Mouse (Mus musculus) kidney, adult 9 months (tissue): ENCODE measurements at regions not wholly inside any gene's neighbourhood (a gene's known extent, or its start where the extent isn't known, plus 50 kb on each side); places are given as distances from the start of the nearest gene placed in this dataset.
A peak's percentile ranks its signal among the peaks of the same experiment; 100 is the strongest.

Experiments used
- DNase-seq: peaks from one replicate; pipeline ENCODE4 v3.0.0; 2022

- peak; percentile 12 for DNase-seq
These were observed 372.7 kb upstream of the Rack1 start for GRCm38 (mm10) chr11:48427423-48427822.

- DNase-seq: no peak
These were observed 373.7 kb upstream of the Rack1 start for GRCm38 (mm10) chr11:48426446-48426845.

- no peak for DNase-seq
These were observed 381.9 kb upstream of the Rack1 start for GRCm38 (mm10) chr11:48418066-48418756.

- DNase-seq: no peak
These were observed 382.5 kb upstream of the Rack1 start for GRCm38 (mm10) chr11:48417615-48418014.

GRCm38 (mm10) chr11:48398032-48398431 is 402.1 kb upstream of the Rack1 start:
- DNase-seq: no peak

- no peak for DNase-seq
These were observed 392.7 kb upstream of the Sgcd start for GRCm38 (mm10) chr11:48381489-48381888.

GRCm38 (mm10) chr11:48378044-48378443 is 389.3 kb upstream of the Sgcd start:
- DNase-seq: no peak

- DNase-seq: no peak
These were observed 388.5 kb upstream of the Sgcd start for GRCm38 (mm10) chr11:48377269-48377668.

- DNase-seq: no peak
These were observed 362.7 kb upstream of the Sgcd start for GRCm38 (mm10) chr11:48351349-48352023.

- DNase-seq: no peak
These were observed 325.7 kb upstream of the Sgcd start for GRCm38 (mm10) chr11:48314500-48314899.

- no peak for DNase-seq
These were observed 306.6 kb upstream of the Sgcd start for GRCm38 (mm10) chr11:48295370-48295769.

- no peak for DNase-seq
These were observed 273.7 kb upstream of the Sgcd start for GRCm38 (mm10) chr11:48262492-48262891.

GRCm38 (mm10) chr11:48261089-48261488 is 272.3 kb upstream of the Sgcd start:
- DNase-seq: no peak

- no peak for DNase-seq
These were observed 262.0 kb upstream of the Sgcd start for GRCm38 (mm10) chr11:48250678-48251317.

- DNase-seq: no peak
These were observed 260.5 kb upstream of the Sgcd start for GRCm38 (mm10) chr11:48249315-48249714.

GRCm38 (mm10) chr11:48221156-48221555 is 232.4 kb upstream of the Sgcd start:
- no peak for DNase-seq

GRCm38 (mm10) chr11:48219157-48219556 is 230.4 kb upstream of the Sgcd start:
- no peak for DNase-seq

GRCm38 (mm10) chr11:48216762-48217161 is 228.0 kb upstream of the Sgcd start:
- no peak for DNase-seq

GRCm38 (mm10) chr11:48186604-48187003 is 197.8 kb upstream of the Sgcd start:
- no peak for DNase-seq

- DNase-seq: peak; percentile 20
These were observed 190.2 kb upstream of the Sgcd start for GRCm38 (mm10) chr11:48178943-48179342.

- DNase-seq: no peak
These were observed 189.4 kb upstream of the Sgcd start for GRCm38 (mm10) chr11:48178174-48178573.

GRCm38 (mm10) chr11:48176451-48176850 is 187.7 kb upstream of the Sgcd start:
- DNase-seq: no peak

- peak; percentile 17 for DNase-seq
These were observed 163.4 kb upstream of the Sgcd start for GRCm38 (mm10) chr11:48152219-48152618.

- DNase-seq: no peak
These were observed 144.6 kb upstream of the Sgcd start for GRCm38 (mm10) chr11:48133335-48133734.
